Comparison of ENCODE assay signal across 11 mouse cellular contexts in genomic region chr15:10980712-10981111, GRCm38 (mm10). TPM values are rescaled to one million over a fixed set of nuclear protein-coding genes. Genes with fewer than 3 reads are reported as not detected.
DNase-seq lines count a peak whose midpoint lies in the region; ATAC-seq and TF ChIP-seq lines count a peak whose summit lies in the region.
"Had no signal": no experiment of that assay in that cellular context is flagged by ENCODE, and none has a peak within 500 bp of the region (broad histone marks: within the 10 kb centered on the region; RNA-seq: fewer than 3 reads in every experiment).

No protein-coding gene starts in this region.

- H3K9me3 ChIP-seq in heart, embryonic 10.5 days, result no peaks in the 10 kb centered on the region
- no peaks in the 10 kb centered on the region for H3K9me3 ChIP-seq in forebrain, postnatal 0 days (ENCODE audit: low read length)
- H3K9me3 ChIP-seq in liver, embryonic 15.5 days (replicated peaks), result no peaks in the 10 kb centered on the region

- H3K27me3 ChIP-seq in heart, embryonic 10.5 days (ENCODE audit: insufficient read depth, poor library complexity, severe bottlenecking), result no peaks in the 10 kb centered on the region
- no peaks in the 10 kb centered on the region for H3K27me3 ChIP-seq in forebrain, postnatal 0 days (ENCODE audit: insufficient read depth, low read length)
- H3K27me3 ChIP-seq in liver, embryonic 15.5 days, result no peaks in the 10 kb centered on the region

- DNase-seq in heart, embryonic 10.5 days (ENCODE audit: low spot score), result no peak
- no peak for DNase-seq in heart, postnatal 10 days
- peak; percentile 8 for DNase-seq in 416B (ENCODE audit: low read depth)
- DNase-seq in forebrain, postnatal 0 days, result no peak
- DNase-seq in testis, postnatal 10 days (ENCODE audit: low spot score), result no peak
- DNase-seq in layer of hippocampus, adult 18-20 months (ENCODE audit: low spot score in 2 of 2), result no peak
- no peak for DNase-seq in layer of hippocampus, postnatal 36 days
- DNase-seq: adrenal gland, postnatal 25 days; B cell, adult 2 months; thymus, postnatal 4 days had no signal

- intact Hi-C loops in heart, postnatal 10 days (cut with DNase I), result loop anchor here (2.0 to 5.0 kb wide), 2 partner anchors 60 to 493 kb away; partner anchors contain the start of genes Brix1 and Rad1

- H3K4me1 ChIP-seq in heart, embryonic 10.5 days, result peaks cover 3% of the 10 kb centered on the region
- no peaks in the 10 kb centered on the region for H3K4me1 ChIP-seq in forebrain, postnatal 0 days (ENCODE audit: insufficient read depth)
- H3K4me1 ChIP-seq in liver, embryonic 15.5 days (replicated peaks), result peaks cover 18% of the 10 kb centered on the region; the same call in 1 of the 2 replicates

- H3K4me2 ChIP-seq in forebrain, postnatal 0 days (ENCODE audit: low read depth), result peak overlapping the region; percentile 51; the same call in 1 of the 2 replicates
- peak overlapping the region; percentile 84 for H3K4me2 ChIP-seq in liver, embryonic 15.5 days

- H3K4me3 ChIP-seq in heart, embryonic 10.5 days, result peak overlapping the region; percentile 79
- no peak overlapping the region for H3K4me3 ChIP-seq in forebrain, postnatal 0 days (ENCODE audit: low read depth, low read length)
- 0 out of 2 replicates have a peak overlapping the region, but pooled peaks have one; percentile 69 for H3K4me3 ChIP-seq in liver, embryonic 15.5 days (replicated peaks)

- no peaks in the 10 kb centered on the region for H3K36me3 ChIP-seq in heart, embryonic 10.5 days
- H3K36me3 ChIP-seq in forebrain, postnatal 0 days (ENCODE audit: insufficient read depth), result no peaks in the 10 kb centered on the region
- H3K36me3 ChIP-seq in liver, embryonic 15.5 days (replicated peaks), result no peaks in the 10 kb centered on the region

- H3K9ac ChIP-seq in forebrain, postnatal 0 days, result no peak overlapping the region
- no peak overlapping the region for H3K9ac ChIP-seq in liver, embryonic 15.5 days

- peak overlapping the region; percentile 97 for H3K27ac ChIP-seq in heart, embryonic 10.5 days
- no peak overlapping the region for H3K27ac ChIP-seq in forebrain, postnatal 0 days (ENCODE audit: low read depth, low read length)
- peak overlapping the region; percentile 60; the same call in 1 of the 2 replicates for H3K27ac ChIP-seq in liver, embryonic 15.5 days (replicated peaks)

- no peak for ATAC-seq in forebrain, postnatal 0 days
- no peak for ATAC-seq in liver, embryonic 15.5 days (ENCODE audit: insufficient read depth)

- no peak for TF ChIP-seq CTCF in forebrain, postnatal 0 days (IDR thresholded peaks at IDR 0.05; ENCODE audit: low read depth)

- WGBS in heart, embryonic 10.5 days, result 74% methylated on average over 2 of the region's 2 CpGs
- WGBS in forebrain, postnatal 0 days, result 56% methylated on average over 2 of the region's 2 CpGs
- 32% methylated on average over 2 of the region's 2 CpGs for WGBS in liver, embryonic 15.5 days (ENCODE audit: insufficient replicate concordance)

RNA-seq across cellular contexts. Expression of gene Amacr, which starts 0.8 kb away (rescaled TPM):
- 14.2 and 17.9 TPM in 2 replicates for polyA plus RNA-seq in heart, embryonic 10.5 days (2016; fragmentation: Nextera tagmentation; extraction: Ambion mirVana)
- total RNA-seq in heart, postnatal 10 days (2021), result 10 to 100 TPM; 19.4 to 21.2 TPM
- 7.7 and 10.6 TPM in 2 replicates for total RNA-seq in forebrain, postnatal 0 days (2014; rRNA removed)
- 7.7 and 10.3 TPM in 2 replicates for polyA plus RNA-seq in forebrain, postnatal 0 days (2015; fragmentation: Nextera tagmentation; extraction: Ambion mirVana)
- 19.1 and 26.1 TPM in 2 replicates for polyA plus RNA-seq in liver, embryonic 15.5 days (2015; fragmentation: Nextera tagmentation; extraction: Ambion mirVana)
- total RNA-seq in layer of hippocampus, adult 18-20 months (2021), result 10 to 100 TPM; 13.2 TPM
- total RNA-seq in layer of hippocampus, postnatal 36 days (2021), result 10 to 100 TPM; 11.3 to 11.6 TPM

RNA-seq across cellular contexts. Expression of gene Slc45a2, which starts 19.8 kb away (rescaled TPM):
- polyA plus RNA-seq in heart, embryonic 10.5 days (2016; fragmentation: Nextera tagmentation; extraction: Ambion mirVana), result 0.16 TPM in 1 of 2 replicates, not detected in the other
- not detected for total RNA-seq in heart, postnatal 10 days (2021)
- total RNA-seq in forebrain, postnatal 0 days (2014; rRNA removed), result 0.15 TPM in 1 of 2 replicates, not detected in the other
- polyA plus RNA-seq in forebrain, postnatal 0 days (2015; fragmentation: Nextera tagmentation; extraction: Ambion mirVana), result 0.10 TPM in 1 of 2 replicates, not detected in the other
- 0.02 TPM in 1 of 2 replicates, not detected in the other for polyA plus RNA-seq in liver, embryonic 15.5 days (2015; fragmentation: Nextera tagmentation; extraction: Ambion mirVana)
- total RNA-seq in layer of hippocampus, adult 18-20 months (2021), result not detected
- total RNA-seq in layer of hippocampus, postnatal 36 days (2021), result not detected
- total RNA-seq: adrenal gland, postnatal 25 days had no signal

RNA-seq across cellular contexts. Expression of gene C1qtnf3, which starts 28.6 kb away (rescaled TPM):
- polyA plus RNA-seq in heart, embryonic 10.5 days (2016; fragmentation: Nextera tagmentation; extraction: Ambion mirVana), result 0.12 and 0.77 TPM in 2 replicates
- total RNA-seq in heart, postnatal 10 days (2021), result 1 to 10 TPM in 1 of 2 experiments, under 1 TPM in 1; 0.60 to 1.1 TPM
- 0.85 and 3.0 TPM in 2 replicates for total RNA-seq in forebrain, postnatal 0 days (2014; rRNA removed)
- 0.36 and 0.56 TPM in 2 replicates for polyA plus RNA-seq in forebrain, postnatal 0 days (2015; fragmentation: Nextera tagmentation; extraction: Ambion mirVana)
- 1.1 and 1.7 TPM in 2 replicates for polyA plus RNA-seq in liver, embryonic 15.5 days (2015; fragmentation: Nextera tagmentation; extraction: Ambion mirVana)
- not detected for total RNA-seq in layer of hippocampus, adult 18-20 months (2021)
- total RNA-seq in layer of hippocampus, postnatal 36 days (2021), result not detected

RNA-seq across cellular contexts. Expression of gene Rxfp3, which starts 57.1 kb away (rescaled TPM):
- polyA plus RNA-seq in heart, embryonic 10.5 days (2016; fragmentation: Nextera tagmentation; extraction: Ambion mirVana), result 0.05 and 0.48 TPM in 2 replicates
- under 1 TPM; 0.12 to 0.17 TPM for total RNA-seq in heart, postnatal 10 days (2021)
- total RNA-seq in forebrain, postnatal 0 days (2014; rRNA removed), result 3.8 and 5.3 TPM in 2 replicates
- 1.4 and 3.7 TPM in 2 replicates for polyA plus RNA-seq in forebrain, postnatal 0 days (2015; fragmentation: Nextera tagmentation; extraction: Ambion mirVana)
- polyA plus RNA-seq in liver, embryonic 15.5 days (2015; fragmentation: Nextera tagmentation; extraction: Ambion mirVana), result 0.03 TPM in 1 of 2 replicates, not detected in the other
- total RNA-seq in layer of hippocampus, adult 18-20 months (2021), result 1 to 10 TPM; 5.5 to 5.9 TPM
- 1 to 10 TPM; 5.0 to 6.3 TPM for total RNA-seq in layer of hippocampus, postnatal 36 days (2021)
- total RNA-seq: adrenal gland, postnatal 25 days had no signal
